Mouse (Mus musculus) testis, postnatal 10 days (tissue): Measurements from ENCODE around the gene Uspl1.
A peak's percentile ranks its signal among the peaks of the same experiment; 100 is the strongest.
"Not testable (repeated sequence)": the region's sequence is repeated elsewhere in the genome, so short reads cannot be mapped to it uniquely, and the experiment has no call there.

Experiments
- DNase-seq: peaks from one replicate; pipeline ENCODE4 v3.0.0; 2021; ENCODE audit warnings: low spot score

The Uspl1 gene

GRCm38 (mm10) chr5:149184104-149184843 is at the start of gene Uspl1, which contains the start of gene Hmgb1:
Gene Uspl1, plus strand, starts transcription at chr5:149184350.
Gene Hmgb1, minus strand, starts transcription at chr5:149184489.
- DNase-seq = peak; percentile 99

DNA sequence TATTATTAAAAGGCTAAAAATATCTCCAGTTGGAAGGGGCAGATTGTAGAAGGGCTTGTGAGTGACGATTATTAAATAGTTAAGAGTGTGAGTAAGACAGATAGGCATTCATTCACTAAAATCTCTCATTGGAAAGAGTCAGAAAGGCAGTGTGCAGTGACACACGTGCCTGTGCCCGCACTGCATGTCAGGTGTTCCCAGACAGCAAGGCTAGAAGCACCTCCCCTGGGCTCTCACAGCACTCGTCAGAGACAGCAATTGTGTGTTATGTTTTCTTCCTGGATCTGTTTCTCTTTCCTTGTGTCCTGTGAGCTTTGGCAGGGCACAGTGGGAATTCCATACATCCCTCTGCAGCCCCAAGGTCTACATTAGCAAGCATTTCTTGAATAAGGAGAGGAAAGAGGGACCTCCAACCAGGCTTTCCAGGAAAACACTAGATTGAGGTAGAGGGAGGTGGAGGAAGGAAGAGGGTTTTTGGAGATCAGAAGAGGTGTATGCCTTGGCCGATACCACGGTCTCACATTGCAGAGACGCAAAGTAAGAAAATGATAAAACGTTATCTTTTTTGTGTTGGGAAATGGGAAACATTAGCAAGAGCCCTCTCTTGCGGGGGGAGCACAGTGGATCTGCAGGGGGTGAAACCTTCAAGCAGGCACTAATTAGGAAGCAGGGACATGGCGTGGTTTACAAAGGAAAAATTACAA is 49.2 kb upstream of the Uspl1 start:
- no peak for DNase-seq

DNA sequence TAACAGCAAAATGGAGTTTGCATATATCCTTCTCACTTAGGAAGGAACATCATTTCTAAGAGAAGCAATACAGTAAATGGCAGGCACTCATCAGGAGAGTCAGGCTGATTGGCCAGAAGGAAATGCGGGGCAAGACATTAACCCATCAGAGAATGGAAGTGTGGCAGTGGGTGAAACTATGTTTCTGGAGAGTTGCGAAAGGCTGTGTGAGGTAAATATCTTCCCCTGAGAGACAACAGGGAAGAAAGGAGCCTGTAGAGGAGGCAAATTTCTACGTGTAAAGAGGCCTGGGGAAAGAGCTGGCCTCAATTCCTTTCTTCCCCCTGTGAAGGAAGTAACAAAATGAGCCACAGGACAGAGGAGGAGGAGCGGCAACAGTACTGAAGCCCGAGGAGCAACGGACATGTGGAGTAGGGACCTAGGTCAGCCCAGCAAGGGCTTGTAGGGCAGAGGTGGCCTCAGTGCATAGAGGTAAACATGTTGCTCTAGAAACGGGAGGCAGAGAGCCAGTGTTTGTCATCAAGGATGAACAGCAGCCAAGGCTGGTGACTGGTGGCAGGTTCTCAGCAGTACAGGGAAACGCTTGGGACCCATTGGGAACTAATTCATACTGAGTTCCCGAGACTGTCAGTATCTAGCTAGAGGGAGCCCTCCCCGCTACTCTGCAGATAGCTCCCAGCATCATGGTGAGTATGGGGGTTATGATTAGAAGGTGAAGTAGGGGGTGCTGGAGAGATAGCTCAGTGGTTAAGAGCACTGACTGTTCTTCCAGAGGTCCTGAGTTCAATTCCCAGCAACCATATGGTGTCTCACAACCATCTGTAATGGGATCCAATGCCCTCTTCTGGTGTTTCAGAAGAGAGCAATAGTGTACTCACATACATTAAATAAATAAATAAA is 48.4 kb upstream of the Uspl1 start:
- no peak for DNase-seq

DNA sequence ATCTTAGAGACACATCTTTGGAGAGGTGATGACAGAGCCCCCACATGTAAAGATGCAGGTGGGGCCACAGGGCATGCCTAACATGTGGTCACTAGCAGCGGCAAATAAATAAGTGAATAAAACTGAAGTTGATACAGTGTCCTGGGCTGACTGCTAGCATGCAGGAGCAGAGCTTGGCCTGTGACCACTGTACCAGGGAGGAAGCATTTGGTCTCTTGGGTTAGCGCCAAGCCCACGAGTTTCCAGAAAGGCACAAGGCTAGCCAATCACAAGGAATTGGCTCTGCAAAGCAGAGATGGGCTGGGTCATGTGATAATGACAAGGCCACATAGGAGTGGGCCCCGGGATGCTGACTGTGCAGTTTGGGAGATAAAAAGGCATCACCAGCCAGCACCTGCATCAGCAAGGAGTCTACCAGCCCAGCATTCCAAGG is 47.2 kb upstream of the Uspl1 start:
- peak; percentile 77 for DNase-seq

- DNase-seq = no peak
These were observed 46.7 kb upstream of the Uspl1 start for GRCm38 (mm10) chr5:149137447-149137846.

- not testable (repeated sequence) for DNase-seq
These were observed 46.1 kb upstream of the Uspl1 start for GRCm38 (mm10) chr5:149138087-149138486.

DNA sequence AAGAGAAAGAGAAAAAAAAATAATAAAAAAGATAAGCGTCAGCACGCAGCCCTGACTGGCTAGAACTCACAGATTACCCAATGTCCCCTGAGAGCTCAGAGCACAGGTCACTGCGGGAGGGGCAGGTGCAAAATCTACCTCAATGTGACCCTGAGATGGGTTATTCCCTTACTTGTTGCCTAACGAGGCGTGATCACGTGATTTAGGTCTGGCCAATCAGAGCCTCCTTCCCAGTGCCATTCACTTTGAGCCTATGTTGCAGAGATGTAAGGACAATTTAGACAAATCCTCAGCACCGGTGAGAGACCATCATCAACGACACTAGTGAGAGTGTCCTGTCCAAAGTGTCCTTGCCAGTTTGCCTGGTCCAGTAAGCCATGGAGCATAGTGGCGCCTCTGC is 43.8 kb upstream of the Uspl1 start:
- no peak for DNase-seq

DNA sequence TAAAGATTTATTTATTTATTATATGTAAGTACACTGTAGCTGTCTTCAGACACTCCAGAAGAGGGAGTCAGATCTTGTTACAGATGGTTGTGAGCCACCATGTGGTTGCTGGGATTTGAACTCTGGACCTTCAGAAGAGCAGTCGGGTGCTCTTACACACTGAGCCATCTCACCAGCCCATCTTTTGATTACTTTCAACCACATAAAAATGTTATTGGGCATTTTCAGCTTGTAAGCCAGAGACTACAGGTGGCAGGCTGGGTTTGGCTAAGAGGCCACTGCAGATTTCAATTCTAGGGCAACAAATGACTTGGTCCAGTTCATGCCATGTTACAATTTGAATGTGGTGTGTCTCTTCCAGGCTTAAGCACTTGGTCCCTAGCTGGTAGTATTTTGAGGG is 43.0 kb upstream of the Uspl1 start:
- not testable (repeated sequence) for DNase-seq

GRCm38 (mm10) chr5:149143766-149144375 is 40.3 kb upstream of the Uspl1 start:
- DNase-seq = peak; percentile 58

- DNase-seq = no peak
These were observed 37.5 kb upstream of the Uspl1 start for GRCm38 (mm10) chr5:149146691-149147090.

DNA sequence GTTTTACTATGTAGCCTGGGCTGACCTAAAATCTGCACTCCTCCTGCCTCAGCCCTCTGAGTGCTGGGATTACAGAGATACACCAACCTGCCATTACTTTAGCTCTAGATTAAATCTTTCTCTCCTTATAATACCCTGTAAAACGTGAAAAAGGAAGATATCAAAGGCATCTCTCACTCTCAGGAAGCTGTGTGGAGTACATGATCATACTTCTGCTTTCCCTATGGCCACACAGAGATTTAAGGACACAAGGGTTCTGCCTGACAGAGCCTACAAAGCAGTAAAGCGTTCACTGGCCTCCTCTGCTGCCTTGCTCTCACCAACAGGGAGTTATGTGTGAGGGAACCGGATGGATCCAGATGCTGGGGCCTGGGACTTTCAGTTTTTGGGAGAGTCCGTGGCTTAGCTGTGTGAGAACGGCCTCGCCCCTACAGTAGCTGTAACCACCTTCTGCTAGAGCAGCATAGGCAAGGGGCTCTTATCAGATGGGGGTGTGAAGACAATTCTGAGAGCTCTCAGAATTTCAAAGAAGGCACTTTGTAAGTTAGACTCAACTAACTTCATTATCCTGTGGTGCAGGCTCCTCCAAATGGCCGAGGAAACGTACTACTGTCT is 36.7 kb upstream of the Uspl1 start:
- no peak for DNase-seq

- DNase-seq = no peak
These were observed 33.3 kb upstream of the Uspl1 start for GRCm38 (mm10) chr5:149150882-149151281.

DNA sequence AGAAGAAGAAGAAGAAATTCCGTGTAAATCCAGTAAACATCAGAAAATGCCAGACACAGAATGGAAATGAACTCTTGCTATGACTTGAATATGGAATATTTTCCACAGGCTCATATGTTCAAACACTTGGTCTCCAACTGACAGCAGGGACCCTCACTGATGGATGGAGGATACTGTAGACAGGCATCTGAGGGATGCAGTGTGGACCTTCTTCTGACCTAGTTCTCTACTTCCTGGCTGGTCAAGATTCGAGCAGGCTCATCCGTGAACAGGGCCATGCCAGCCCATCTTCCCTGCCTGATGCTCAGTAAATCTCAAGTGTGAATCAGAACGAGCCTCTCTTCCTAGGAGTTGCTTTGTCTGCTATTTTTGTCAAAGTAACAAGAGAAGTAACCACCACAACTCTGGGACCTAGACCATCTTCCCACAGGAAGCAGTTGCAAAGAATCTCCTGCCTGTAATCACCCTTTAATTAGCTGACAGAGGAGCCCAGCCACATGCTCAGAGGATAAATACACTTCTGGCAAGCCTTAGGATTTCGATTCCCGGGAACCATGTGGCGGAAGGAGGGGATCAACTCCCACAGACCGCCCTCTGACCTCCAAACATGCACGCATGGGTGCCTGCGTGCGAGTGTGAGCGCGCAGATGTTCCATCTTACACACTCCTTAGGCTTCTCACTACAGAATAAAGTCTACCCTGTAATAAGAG is 31.9 kb upstream of the Uspl1 start:
- DNase-seq = no peak

DNA sequence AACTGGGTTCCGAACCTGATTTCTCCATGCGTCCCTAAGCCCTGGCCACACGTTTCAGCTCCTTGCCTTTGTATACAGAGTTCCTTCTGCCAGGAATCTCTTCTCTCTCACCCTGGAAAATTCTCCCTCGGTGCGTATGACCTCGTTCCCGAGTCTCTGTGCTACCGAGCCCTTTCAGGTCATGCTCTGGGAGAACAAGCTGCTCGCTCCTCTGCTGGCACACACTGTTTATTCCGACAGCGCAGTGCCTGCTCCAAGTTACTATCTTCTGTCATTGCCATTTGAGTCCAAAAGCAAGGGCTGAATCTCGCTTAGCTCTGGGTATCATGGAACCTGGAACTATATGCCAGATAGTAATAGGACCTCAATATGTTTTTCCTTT is 31.4 kb upstream of the Uspl1 start:
- DNase-seq = no peak

- DNase-seq = no peak
These were observed 27.1 kb upstream of the Uspl1 start for GRCm38 (mm10) chr5:149156886-149157563.

DNA sequence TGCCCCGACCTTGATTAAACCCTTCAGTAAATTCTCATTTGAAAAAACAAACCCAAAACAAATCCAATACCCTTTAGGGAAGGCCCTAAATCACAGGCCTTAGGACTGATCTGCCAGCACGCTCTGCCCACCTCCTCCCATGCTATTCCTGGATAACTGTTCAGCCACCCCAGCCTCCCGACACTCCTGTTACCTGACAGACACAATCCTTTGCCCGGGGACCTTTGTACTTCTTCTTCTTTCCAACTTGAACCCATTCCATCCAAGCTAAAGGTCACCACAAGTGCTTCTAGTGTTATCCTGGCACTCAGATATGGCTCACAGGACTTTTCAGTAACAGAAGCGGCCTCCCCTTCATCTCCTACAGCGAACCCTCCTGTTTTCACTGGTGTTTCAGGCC is 25.1 kb upstream of the Uspl1 start:
- no peak for DNase-seq

- no peak for DNase-seq
These were observed 23.7 kb upstream of the Uspl1 start for GRCm38 (mm10) chr5:149160469-149160868.

DNA sequence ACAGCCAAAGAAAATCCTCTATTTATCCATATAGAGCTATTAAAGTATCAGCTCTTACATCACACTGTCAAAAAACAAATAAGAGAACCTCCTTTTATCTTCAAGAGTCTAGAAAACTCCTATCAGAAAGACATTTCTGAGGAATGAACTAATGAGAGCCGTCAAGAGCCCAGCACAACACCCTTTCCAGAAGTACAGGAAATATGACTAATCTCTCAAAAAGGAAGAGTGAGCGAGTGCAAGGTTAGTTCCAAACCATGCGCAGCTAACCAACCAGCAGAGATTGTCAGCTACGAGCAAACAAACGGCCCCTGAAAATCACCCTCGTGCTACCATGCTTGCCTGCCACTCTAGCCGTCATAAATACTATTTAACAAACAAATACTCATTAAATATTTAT is 21.3 kb upstream of the Uspl1 start:
- no peak for DNase-seq

- DNase-seq = no peak
These were observed 19.3 kb upstream of the Uspl1 start for GRCm38 (mm10) chr5:149164881-149165280.

GRCm38 (mm10) chr5:149166011-149166410 is 18.1 kb upstream of the Uspl1 start:
- DNase-seq = no peak
